In the genomic region with DNA sequence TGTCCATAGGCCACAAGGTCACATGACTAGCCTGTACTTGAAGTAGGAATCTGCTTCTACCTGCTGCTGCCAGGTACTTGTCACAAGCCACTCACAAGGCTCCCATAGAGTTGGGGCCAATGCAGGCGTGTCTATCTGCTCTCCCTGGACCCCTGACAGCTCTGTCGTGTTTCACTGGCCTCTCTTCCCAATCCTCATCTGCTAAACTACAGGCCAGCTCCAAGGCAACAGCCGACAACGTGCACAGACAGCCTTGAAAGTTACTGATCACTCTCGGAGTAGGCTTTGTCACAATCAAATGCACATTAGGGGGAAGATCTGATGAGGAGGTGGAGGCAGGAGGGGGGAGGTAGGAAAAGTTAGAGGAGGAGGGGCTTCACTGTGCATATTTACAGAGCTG, we compare ENCODE assay signal across 22 mouse cellular contexts. TPM values are rescaled to one million over a fixed set of nuclear protein-coding genes. Genes with fewer than 3 reads are reported as not detected.
DNase-seq lines count a peak whose midpoint lies in the region; ATAC-seq and TF ChIP-seq lines count a peak whose summit lies in the region.
"Had no signal": no experiment of that assay in that cellular context is flagged by ENCODE, and none has a peak within 500 bp of the region (broad histone marks: within the 10 kb centered on the region; RNA-seq: fewer than 3 reads in every experiment).

No protein-coding gene starts in this region.

- H3K9ac ChIP-seq in heart, embryonic 11.5 days (ENCODE audit: low read depth, low read length) = no peak overlapping the region
- H3K9ac ChIP-seq in hindbrain, embryonic 13.5 days = no peak overlapping the region
- H3K9ac ChIP-seq in hindbrain, postnatal 0 days (replicated peaks; ENCODE audit: low read length) = no peak overlapping the region
- H3K9ac ChIP-seq in lung, embryonic 16.5 days (ENCODE audit: low read length) = no peak overlapping the region
- H3K9ac ChIP-seq: embryonic facial prominence, embryonic 13.5 days; forebrain, embryonic 12.5 days; forebrain, embryonic 15.5 days had no signal

- no peak for ATAC-seq in heart, embryonic 11.5 days (replicated peaks; ENCODE audit: insufficient number of reproducible peaks, low FRiP score, low TSS enrichment)
- 0 out of 2 replicates have a peak, but pooled peaks have one; percentile 22 for ATAC-seq in hindbrain, embryonic 13.5 days (ENCODE audit: low FRiP score)
- ATAC-seq in hindbrain, postnatal 0 days = no peak
- peak; percentile 48 for ATAC-seq in lung, embryonic 16.5 days (ENCODE audit: low read depth)
- ATAC-seq: activated CD4-positive, CD25-positive, alpha-beta regulatory T cell, adult 4 months; forebrain, embryonic 15.5 days had no signal

- no peak overlapping the region for H3K4me2 ChIP-seq in heart, embryonic 11.5 days
- H3K4me2 ChIP-seq in hindbrain, embryonic 13.5 days = no peak overlapping the region
- H3K4me2 ChIP-seq in hindbrain, postnatal 0 days (ENCODE audit: low read depth, low read length) = no peak overlapping the region
- H3K4me2 ChIP-seq in lung, embryonic 16.5 days (ENCODE audit: low read depth, low read length) = no peak overlapping the region
- H3K4me2 ChIP-seq: embryonic facial prominence, embryonic 13.5 days; forebrain, embryonic 12.5 days; forebrain, embryonic 15.5 days had no signal

- H3K4me3 ChIP-seq in heart, embryonic 11.5 days (ENCODE audit: low read depth, low read length) = no peak overlapping the region
- H3K4me3 ChIP-seq in hindbrain, embryonic 13.5 days = no peak overlapping the region
- no peak overlapping the region for H3K4me3 ChIP-seq in hindbrain, postnatal 0 days (ENCODE audit: low read length)
- no peak overlapping the region for H3K4me3 ChIP-seq in lung, embryonic 16.5 days (ENCODE audit: low read length)
- H3K4me3 ChIP-seq: embryonic facial prominence, embryonic 10.5 days; embryonic facial prominence, embryonic 13.5 days; erythroblast, embryonic 14.5 days; forebrain, embryonic 12.5 days; forebrain, embryonic 15.5 days; heart, adult 2 months; heart, embryonic 10.5 days had no signal

- H3K36me3 ChIP-seq in heart, embryonic 11.5 days (ENCODE audit: control insufficient read depth, insufficient read depth, low read length) = no peaks in the 10 kb centered on the region
- H3K36me3 ChIP-seq in hindbrain, embryonic 13.5 days = no peaks in the 10 kb centered on the region
- no peaks in the 10 kb centered on the region for H3K36me3 ChIP-seq in hindbrain, postnatal 0 days (ENCODE audit: insufficient read depth, low read length)
- H3K36me3 ChIP-seq in lung, embryonic 16.5 days (ENCODE audit: control insufficient read depth, insufficient read depth, low read length) = no peaks in the 10 kb centered on the region
- H3K36me3 ChIP-seq: embryonic facial prominence, embryonic 10.5 days; embryonic facial prominence, embryonic 13.5 days; forebrain, embryonic 12.5 days; forebrain, embryonic 15.5 days; heart, embryonic 10.5 days had no signal

- no peaks in the 10 kb centered on the region for H3K27me3 ChIP-seq in heart, embryonic 11.5 days (ENCODE audit: control insufficient read depth, insufficient read depth, low read length)
- H3K27me3 ChIP-seq in hindbrain, embryonic 13.5 days = no peaks in the 10 kb centered on the region
- no peaks in the 10 kb centered on the region for H3K27me3 ChIP-seq in hindbrain, postnatal 0 days (ENCODE audit: insufficient read depth, low read length)
- H3K27me3 ChIP-seq in lung, embryonic 16.5 days (ENCODE audit: control insufficient read depth, insufficient read depth, low read depth, low read length) = no peaks in the 10 kb centered on the region
- H3K27me3 ChIP-seq: embryonic facial prominence, embryonic 13.5 days; forebrain, embryonic 15.5 days had no signal

- TF ChIP-seq CTCF in hindbrain, postnatal 0 days (IDR thresholded peaks at IDR 0.05; ENCODE audit: low read depth) = no peak

- no peak overlapping the region for H3K27ac ChIP-seq in heart, embryonic 11.5 days (ENCODE audit: low read depth, low read length)
- no peak overlapping the region for H3K27ac ChIP-seq in hindbrain, embryonic 13.5 days
- H3K27ac ChIP-seq in hindbrain, postnatal 0 days = no peak overlapping the region
- peak overlapping the region; percentile 62; the same call in 1 of the 2 replicates for H3K27ac ChIP-seq in lung, embryonic 16.5 days (ENCODE audit: low read length)
- H3K27ac ChIP-seq: embryonic facial prominence, embryonic 10.5 days; embryonic facial prominence, embryonic 13.5 days; forebrain, embryonic 12.5 days; forebrain, embryonic 15.5 days; heart, adult 2 months; heart, embryonic 10.5 days had no signal

- 69% methylated on average over 5 of the region's 5 CpGs for WGBS in heart, embryonic 11.5 days (ENCODE audit: insufficient replicate concordance)
- 49% methylated on average over 5 of the region's 5 CpGs for WGBS in hindbrain, embryonic 13.5 days
- 32% methylated on average over 5 of the region's 5 CpGs for WGBS in hindbrain, postnatal 0 days
- 30% methylated on average over 5 of the region's 5 CpGs for WGBS in lung, embryonic 16.5 days

- peak; percentile 79 for DNase-seq in heart, adult 11 months
- DNase-seq in hindbrain, postnatal 0 days (ENCODE audit: low spot score) = no peak
- DNase-seq in lung, postnatal 10 days = no peak
- DNase-seq: adrenal gland, adult 8-10 months; adrenal gland, postnatal 25 days; cerebellum, adult 11-12 months; cerebellum, adult 8-10 months; cerebellum, postnatal 10 days; cerebellum, postnatal 36 days; embryo, embryonic 11 days; gastrocnemius, postnatal 25 days; heart, adult 2 months had no signal

- no peaks in the 10 kb centered on the region for H3K4me1 ChIP-seq in heart, embryonic 11.5 days (ENCODE audit: control insufficient read depth, insufficient read depth, low read length)
- peaks cover 19% of the 10 kb centered on the region for H3K4me1 ChIP-seq in hindbrain, embryonic 13.5 days (replicated peaks)
- H3K4me1 ChIP-seq in hindbrain, postnatal 0 days (ENCODE audit: insufficient read depth, low read length) = peaks cover 7% of the 10 kb centered on the region; the same call in 1 of the 2 replicates
- peaks cover 22% of the 10 kb centered on the region for H3K4me1 ChIP-seq in lung, embryonic 16.5 days (replicated peaks; ENCODE audit: control insufficient read depth, insufficient read depth, low read length)
- H3K4me1 ChIP-seq: heart, embryonic 10.5 days had no signal

- no peaks in the 10 kb centered on the region for H3K9me3 ChIP-seq in heart, embryonic 11.5 days (replicated peaks; ENCODE audit: control insufficient read depth, low read length)
- H3K9me3 ChIP-seq in hindbrain, embryonic 13.5 days = no peaks in the 10 kb centered on the region
- no peaks in the 10 kb centered on the region for H3K9me3 ChIP-seq in hindbrain, postnatal 0 days (ENCODE audit: low read length)
- no peaks in the 10 kb centered on the region for H3K9me3 ChIP-seq in lung, embryonic 16.5 days (ENCODE audit: control insufficient read depth, low read length)
- H3K9me3 ChIP-seq: embryonic facial prominence, embryonic 10.5 days; embryonic facial prominence, embryonic 13.5 days; forebrain, embryonic 12.5 days; forebrain, embryonic 15.5 days; heart, embryonic 10.5 days had no signal

RNA-seq across cellular contexts. Expression of a gene that starts 18.7 kb away (rescaled TPM):
- polyA plus RNA-seq in heart, embryonic 11.5 days (2014; fragmentation: Nextera tagmentation; extraction: Ambion mirVana) = 32.3 and 32.7 TPM in 2 replicates
- polyA plus RNA-seq in hindbrain, embryonic 13.5 days (2015; fragmentation: Nextera tagmentation; extraction: Ambion mirVana) = 37.5 and 42.9 TPM in 2 replicates
- total RNA-seq in hindbrain, postnatal 0 days (2014; rRNA removed) = 26.3 and 34.6 TPM in 2 replicates
- 41.2 and 43.6 TPM in 2 replicates for polyA plus RNA-seq in hindbrain, postnatal 0 days (2015; fragmentation: Nextera tagmentation; extraction: Ambion mirVana)
- 70.1 and 72.2 TPM in 2 replicates for polyA plus RNA-seq in lung, embryonic 16.5 days (2015; fragmentation: Nextera tagmentation; extraction: Ambion mirVana)

Comparison
In these comparisons a context has a peak if more than half of its experiments do, and no peak if none do; other contexts are left out.
1. ATAC-seq: peak in hindbrain, embryonic 13.5 days (single experiment) and lung, embryonic 16.5 days (single experiment); none in heart, embryonic 11.5 days (single experiment) and hindbrain, postnatal 0 days (single experiment).